ENCODE assay signal across 24 mouse cellular contexts in genomic region chr3:105918355-105918745, GRCm38 (mm10). TPM values are rescaled to one million over a fixed set of nuclear protein-coding genes. Genes with fewer than 3 reads are reported as not detected.
A peak's percentile ranks its signal among the peaks of the same experiment; 100 is the strongest.
DNase-seq lines count a peak whose midpoint lies in the region; ATAC-seq and TF ChIP-seq lines count a peak whose summit lies in the region.
"Had no signal": no experiment of that assay in that cellular context is flagged by ENCODE, and none has a peak within 500 bp of the region (broad histone marks: within the 10 kb centered on the region; RNA-seq: fewer than 3 reads in every experiment).

No protein-coding gene starts in this region.

- no peak overlapping the region for H3K4me3 ChIP-seq in heart, embryonic 12.5 days
- H3K4me3 ChIP-seq in heart, postnatal 0 days (ENCODE audit: low read depth, low read length), result no peak overlapping the region
- no peak overlapping the region for H3K4me3 ChIP-seq in MEL (ENCODE audit: control insufficient read depth in 1 of 2, insufficient read depth in 1 of 2, low read depth in 2 of 2, low read length in 2 of 2)
- H3K4me3 ChIP-seq: embryonic facial prominence, embryonic 15.5 days; erythroblast, embryonic 14.5 days; forebrain, embryonic 15.5 days; hindbrain, embryonic 10.5 days; intestine, embryonic 15.5 days had no signal

- H3K79me2 ChIP-seq in MEL (ENCODE audit: control insufficient read depth, insufficient read depth, low read length, poor library complexity), result no peaks in the 10 kb centered on the region

- TF ChIP-seq POLR2A in MEL (IDR thresholded peaks at IDR 0.05; ENCODE audit: control insufficient read depth in 1 of 2, insufficient read depth in 1 of 2, low read depth in 1 of 2, low read length in 2 of 2, poor library complexity in 1 of 2), result no peak

- H3K4me2 ChIP-seq in heart, embryonic 12.5 days, result no peak overlapping the region
- H3K4me2 ChIP-seq in heart, postnatal 0 days (ENCODE audit: low read depth, low read length), result no peak overlapping the region
- H3K4me2 ChIP-seq: embryonic facial prominence, embryonic 15.5 days; forebrain, embryonic 15.5 days; hindbrain, embryonic 14.5 days; intestine, embryonic 15.5 days had no signal

- no peaks in the 10 kb centered on the region for H3K9me3 ChIP-seq in heart, embryonic 12.5 days (replicated peaks)
- no peaks in the 10 kb centered on the region for H3K9me3 ChIP-seq in heart, postnatal 0 days (replicated peaks; ENCODE audit: control insufficient read depth, low read length)
- H3K9me3 ChIP-seq in MEL (replicated peaks; ENCODE audit: insufficient read depth, low read length), result no peaks in the 10 kb centered on the region
- H3K9me3 ChIP-seq: embryonic facial prominence, embryonic 15.5 days; forebrain, embryonic 15.5 days; hindbrain, embryonic 10.5 days; intestine, embryonic 15.5 days had no signal

- TF ChIP-seq RAD21 in MEL (IDR thresholded peaks at IDR 0.05; ENCODE audit: low read depth, low read length), result no peak

- intact Hi-C loops in heart, postnatal 10 days (cut with DNase I), result no loop called here

- no peak for ATAC-seq in heart, embryonic 12.5 days (ENCODE audit: insufficient number of reproducible peaks, low FRiP score)
- no peak for ATAC-seq in heart, postnatal 0 days (ENCODE audit: insufficient read depth, low read depth)
- ATAC-seq in common myeloid progenitor, adult 5-6 weeks (replicated peaks; ENCODE audit: low read depth, poor library complexity, severe bottlenecking), result peak; percentile 2; the same call in 1 of the 2 replicates
- ATAC-seq: forebrain, embryonic 15.5 days; intestine, embryonic 15.5 days had no signal

- no peak overlapping the region for H3K9ac ChIP-seq in heart, embryonic 12.5 days
- H3K9ac ChIP-seq in heart, postnatal 0 days (replicated peaks; ENCODE audit: low read depth, low read length), result no peak overlapping the region
- no peak overlapping the region for H3K9ac ChIP-seq in MEL (ENCODE audit: control insufficient read depth, low read depth, low read length, poor library complexity, severe bottlenecking)
- H3K9ac ChIP-seq: embryonic facial prominence, embryonic 15.5 days; forebrain, embryonic 15.5 days; hindbrain, embryonic 14.5 days; intestine, embryonic 15.5 days had no signal

- 61% methylated on average over 3 of the region's 3 CpGs for WGBS in heart, embryonic 12.5 days
- WGBS in heart, postnatal 0 days, result 55% methylated on average over 3 of the region's 3 CpGs

- no peak for TF ChIP-seq CTCF in heart, postnatal 0 days (IDR thresholded peaks at IDR 0.05; ENCODE audit: low read depth)
- TF ChIP-seq CTCF in MEL (IDR thresholded peaks at IDR 0.05 in 2 of 3, conservative IDR thresholded peaks at IDR 0.05 in 1 of 3; ENCODE audit: control insufficient read depth in 1 of 3, insufficient read depth in 1 of 3, low read depth in 2 of 3, low read length in 3 of 3, poor library complexity in 1 of 3, severe bottlenecking in 1 of 3), result no peak

- no peaks in the 10 kb centered on the region for H3K27me3 ChIP-seq in heart, embryonic 12.5 days (replicated peaks)
- H3K27me3 ChIP-seq in heart, postnatal 0 days (ENCODE audit: control insufficient read depth, insufficient read depth, low read length), result no peaks in the 10 kb centered on the region
- H3K27me3 ChIP-seq in MEL (ENCODE audit: control insufficient read depth in 1 of 2, insufficient read depth in 2 of 2, low read length in 2 of 2), result no peaks in the 10 kb centered on the region
- H3K27me3 ChIP-seq: embryonic facial prominence, embryonic 15.5 days; forebrain, embryonic 15.5 days; intestine, embryonic 15.5 days had no signal

- TF ChIP-seq EP300 in heart, postnatal 0 days (IDR thresholded peaks at IDR 0.05; ENCODE audit: low read depth), result no peak
- no peak for TF ChIP-seq EP300 in MEL (IDR thresholded peaks at IDR 0.05; ENCODE audit: low read depth in 1 of 2, low read length in 2 of 2)

- DNase-seq in heart, postnatal 10 days, result no peak
- no peak for DNase-seq in heart, postnatal 0 days (ENCODE audit: low spot score)
- no peak for DNase-seq in heart, postnatal 4 days
- no peak for DNase-seq in MEL (ENCODE audit: low read depth, low spot score)
- no peak for DNase-seq in c-Kit-positive CD71-positive TER-119-positive erythroid progenitor cells, embryonic 14.5 days (ENCODE audit: low spot score)
- DNase-seq in kidney, postnatal 14 days, result no peak
- DNase-seq: adrenal gland, adult 2 months; adrenal gland, postnatal 25 days; cerebellum, adult 2 months; cerebellum, postnatal 10 days; embryo, embryonic 11 days; gastrocnemius, postnatal 36 days; kidney, adult 18-20 months had no signal

- peaks cover 31% of the 10 kb centered on the region for H3K4me1 ChIP-seq in heart, embryonic 12.5 days (replicated peaks)
- H3K4me1 ChIP-seq in heart, postnatal 0 days (ENCODE audit: control insufficient read depth, insufficient read depth), result peaks cover 16% of the 10 kb centered on the region
- H3K4me1 ChIP-seq in MEL (ENCODE audit: control insufficient read depth in 1 of 2, insufficient read depth in 2 of 2, low read length in 2 of 2), result peaks cover 32 to 59% of the 10 kb centered on the region in 2 experiments
- H3K4me1 ChIP-seq: embryonic facial prominence, embryonic 15.5 days; forebrain, embryonic 15.5 days; intestine, embryonic 15.5 days had no signal

- no peaks in the 10 kb centered on the region for H3K36me3 ChIP-seq in heart, embryonic 12.5 days
- no peaks in the 10 kb centered on the region for H3K36me3 ChIP-seq in heart, postnatal 0 days (replicated peaks; ENCODE audit: control insufficient read depth, insufficient read depth, low read length)
- peaks cover 0 to 56% of the 10 kb centered on the region in 2 experiments; a peak in 2 of 4 replicates for H3K36me3 ChIP-seq in MEL (ENCODE audit: control insufficient read depth in 1 of 2, insufficient read depth in 2 of 2, low read length in 2 of 2)
- H3K36me3 ChIP-seq: embryonic facial prominence, embryonic 15.5 days; forebrain, embryonic 15.5 days; hindbrain, embryonic 10.5 days; intestine, embryonic 15.5 days had no signal

- peak overlapping the region; percentile 52; the same call in 1 of the 2 replicates for H3K27ac ChIP-seq in heart, embryonic 12.5 days (ENCODE audit: poor library complexity, severe bottlenecking)
- H3K27ac ChIP-seq in heart, postnatal 0 days (ENCODE audit: low read depth), result peak overlapping the region; percentile 7; the same call in 1 of the 2 replicates
- peak overlapping the region; percentile 43 for H3K27ac ChIP-seq in MEL (ENCODE audit: control insufficient read depth, low read depth, low read length)
- H3K27ac ChIP-seq: embryonic facial prominence, embryonic 15.5 days; forebrain, embryonic 15.5 days; hindbrain, embryonic 10.5 days; hindbrain, embryonic 14.5 days; intestine, embryonic 15.5 days had no signal

RNA-seq across cellular contexts. Expression of gene I830077J02Rik, which starts 14.1 kb away (rescaled TPM):
- 2.1 and 2.9 TPM in 2 replicates for polyA plus RNA-seq in heart, embryonic 12.5 days (2016; fragmentation: Nextera tagmentation; extraction: Ambion mirVana)
- total RNA-seq in heart, postnatal 10 days (2021), result 1 to 10 TPM in 1 of 2 experiments, under 1 TPM in 1; 0.69 to 1.3 TPM
- 0.04 TPM in 1 of 2 replicates, not detected in the other for total RNA-seq in heart, postnatal 0 days (2014; rRNA removed; ENCODE audit: low replicate concordance)
- polyA plus RNA-seq in heart, postnatal 0 days (2015; fragmentation: Nextera tagmentation; extraction: Ambion mirVana), result 0.82 and 0.88 TPM in 2 replicates
- 1 to 10 TPM in 1 of 2 experiments, under 1 TPM in 1; 0.69 to 1.4 TPM for total RNA-seq in heart, postnatal 4 days (2021)
- total RNA-seq in MEL (2012; rRNA removed), result 2.8 and 5.9 TPM in 2 replicates
- polyA plus RNA-seq in MEL (2012; ENCODE audit: insufficient read depth in 1 of 2, insufficient read length in 2 of 2, low read depth in 1 of 2, low replicate concordance in 2 of 2, missing spikeins in 1 of 2), result 1 to 10 TPM in 1 of 2 experiments, not detected in 1; 9.4 TPM
- 10.0 and 15.6 TPM in 2 replicates for total RNA-seq in common myeloid progenitor, adult 5-6 weeks (2017)

RNA-seq across cellular contexts. Expression of gene Wdr77, which starts 40.8 kb away (rescaled TPM):
- 89.4 and 89.9 TPM in 2 replicates for polyA plus RNA-seq in heart, embryonic 12.5 days (2016; fragmentation: Nextera tagmentation; extraction: Ambion mirVana)
- 10 to 100 TPM; 47.7 to 54.4 TPM for total RNA-seq in heart, postnatal 10 days (2021)
- total RNA-seq in heart, postnatal 0 days (2014; rRNA removed; ENCODE audit: low replicate concordance), result 54.8 and 63.0 TPM in 2 replicates
- 57.5 and 63.1 TPM in 2 replicates for polyA plus RNA-seq in heart, postnatal 0 days (2015; fragmentation: Nextera tagmentation; extraction: Ambion mirVana)
- total RNA-seq in heart, postnatal 4 days (2021), result 10 to 100 TPM; 58.3 to 63.3 TPM
- 103 and 116 TPM in 2 replicates for total RNA-seq in MEL (2012; rRNA removed)
- 100 to 1,000 TPM in 1 of 2 experiments, not detected in 1; 204 TPM for polyA plus RNA-seq in MEL (2012; ENCODE audit: insufficient read depth in 1 of 2, insufficient read length in 2 of 2, low read depth in 1 of 2, low replicate concordance in 2 of 2, missing spikeins in 1 of 2)
- total RNA-seq in common myeloid progenitor, adult 5-6 weeks (2017), result 37.1 and 50.5 TPM in 2 replicates

RNA-seq across cellular contexts. Expression of gene Atp5f1, which starts 41.5 kb away (rescaled TPM):
- polyA plus RNA-seq in heart, embryonic 12.5 days (2016; fragmentation: Nextera tagmentation; extraction: Ambion mirVana), result 745 and 746 TPM in 2 replicates
- total RNA-seq in heart, postnatal 10 days (2021), result 100 to 1,000 TPM; 916 to 930 TPM
- total RNA-seq in heart, postnatal 0 days (2014; rRNA removed; ENCODE audit: low replicate concordance), result 751 and 784 TPM in 2 replicates
- polyA plus RNA-seq in heart, postnatal 0 days (2015; fragmentation: Nextera tagmentation; extraction: Ambion mirVana), result 1,577 and 1,647 TPM in 2 replicates
- 100 to 1,000 TPM; 829 to 853 TPM for total RNA-seq in heart, postnatal 4 days (2021)
- total RNA-seq in MEL (2012; rRNA removed), result 309 and 313 TPM in 2 replicates
- 100 to 1,000 TPM in 1 of 2 experiments, not detected in 1; 344 TPM for polyA plus RNA-seq in MEL (2012; ENCODE audit: insufficient read depth in 1 of 2, insufficient read length in 2 of 2, low read depth in 1 of 2, low replicate concordance in 2 of 2, missing spikeins in 1 of 2)
- total RNA-seq in common myeloid progenitor, adult 5-6 weeks (2017), result 452 and 491 TPM in 2 replicates

RNA-seq across cellular contexts. Expression of gene Tmigd3, which starts 47.6 kb away (rescaled TPM):
- 0.42 TPM in 1 of 2 replicates, not detected in the other for polyA plus RNA-seq in heart, embryonic 12.5 days (2016; fragmentation: Nextera tagmentation; extraction: Ambion mirVana)
- not detected for total RNA-seq in heart, postnatal 10 days (2021)
- total RNA-seq in heart, postnatal 0 days (2014; rRNA removed; ENCODE audit: low replicate concordance), result not detected in 2 replicates
- polyA plus RNA-seq in heart, postnatal 0 days (2015; fragmentation: Nextera tagmentation; extraction: Ambion mirVana), result 0.33 and 0.44 TPM in 2 replicates
- total RNA-seq in heart, postnatal 4 days (2021), result under 1 TPM; 0.34 to 0.52 TPM
- 0.27 and 0.39 TPM in 2 replicates for total RNA-seq in MEL (2012; rRNA removed)
- under 1 TPM in 1 of 2 experiments, not detected in 1; 0.36 TPM for polyA plus RNA-seq in MEL (2012; ENCODE audit: insufficient read depth in 1 of 2, insufficient read length in 2 of 2, low read depth in 1 of 2, low replicate concordance in 2 of 2, missing spikeins in 1 of 2)
- total RNA-seq in common myeloid progenitor, adult 5-6 weeks (2017), result 1.0 TPM in 1 of 2 replicates, not detected in the other
- total RNA-seq: adrenal gland, adult 2 months; adrenal gland, postnatal 25 days; ES-E14; gastrocnemius, postnatal 36 days had no signal
- polyA plus RNA-seq: adrenal gland, adult 2 months; embryonic facial prominence, embryonic 11.5 days; erythroblast, embryonic 14.5 days; hindbrain, embryonic 10.5 days; hindbrain, embryonic 14.5 days had no signal

RNA-seq across cellular contexts. Expression of gene Adora3, which starts 47.7 kb away (rescaled TPM):
- polyA plus RNA-seq in heart, embryonic 12.5 days (2016; fragmentation: Nextera tagmentation; extraction: Ambion mirVana), result 0.10 TPM in 1 of 2 replicates, not detected in the other
- under 1 TPM in 1 of 2 experiments, not detected in 1; 0.26 TPM for total RNA-seq in heart, postnatal 10 days (2021)
- not detected in 2 replicates for total RNA-seq in heart, postnatal 0 days (2014; rRNA removed; ENCODE audit: low replicate concordance)
- 0.14 and 0.21 TPM in 2 replicates for polyA plus RNA-seq in heart, postnatal 0 days (2015; fragmentation: Nextera tagmentation; extraction: Ambion mirVana)
- total RNA-seq in heart, postnatal 4 days (2021), result not detected
- 0.36 and 0.42 TPM in 2 replicates for total RNA-seq in MEL (2012; rRNA removed)
- under 1 TPM in 1 of 2 experiments, not detected in 1; 0.65 TPM for polyA plus RNA-seq in MEL (2012; ENCODE audit: insufficient read depth in 1 of 2, insufficient read length in 2 of 2, low read depth in 1 of 2, low replicate concordance in 2 of 2, missing spikeins in 1 of 2)
- 0.32 and 1.5 TPM in 2 replicates for total RNA-seq in common myeloid progenitor, adult 5-6 weeks (2017)
- total RNA-seq: adrenal gland, postnatal 25 days; ES-E14; gastrocnemius, postnatal 36 days had no signal
- polyA plus RNA-seq: embryonic facial prominence, embryonic 11.5 days; erythroblast, embryonic 14.5 days; forebrain, embryonic 11.5 days had no signal
